Mouse (Mus musculus): ENCODE results near the gene Abl1.

Gene Abl1

DNA sequence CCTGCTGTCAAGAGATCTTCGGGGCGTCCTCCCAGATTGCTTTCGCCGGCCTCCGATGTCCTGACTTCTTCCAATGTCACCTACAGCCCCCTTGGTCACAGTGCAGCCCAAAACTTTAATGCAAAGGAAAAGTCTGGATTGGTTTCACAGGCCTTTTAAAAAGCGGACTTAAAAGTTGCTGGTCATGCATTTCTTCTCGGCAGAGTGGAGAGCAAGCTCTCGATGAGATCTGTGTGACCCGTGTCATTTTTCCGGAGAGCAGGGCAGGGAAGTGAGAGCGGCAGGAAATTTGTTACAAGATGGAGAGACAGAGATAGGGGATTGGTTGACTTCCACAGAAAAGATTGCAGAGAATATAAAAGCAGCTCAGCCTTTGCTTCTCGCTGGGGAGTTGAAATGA lies 869 bp downstream of the Abl1 start:
- no peak for DNase-seq (ENCODE audit: low spot score)

GRCm38 (mm10) chr2:31690063-31690462 lies 1.9 kb downstream of the Abl1 start:
- DNase-seq (ENCODE audit: low spot score): no peak

- DNase-seq (ENCODE audit: low spot score): no peak
Measured at GRCm38 (mm10) chr2:31698209-31698608, 10.0 kb downstream of the Abl1 start.

GRCm38 (mm10) chr2:31700545-31701446 lies 12.6 kb downstream of the Abl1 start:
- peak; percentile 51 for DNase-seq (ENCODE audit: low spot score)

DNA sequence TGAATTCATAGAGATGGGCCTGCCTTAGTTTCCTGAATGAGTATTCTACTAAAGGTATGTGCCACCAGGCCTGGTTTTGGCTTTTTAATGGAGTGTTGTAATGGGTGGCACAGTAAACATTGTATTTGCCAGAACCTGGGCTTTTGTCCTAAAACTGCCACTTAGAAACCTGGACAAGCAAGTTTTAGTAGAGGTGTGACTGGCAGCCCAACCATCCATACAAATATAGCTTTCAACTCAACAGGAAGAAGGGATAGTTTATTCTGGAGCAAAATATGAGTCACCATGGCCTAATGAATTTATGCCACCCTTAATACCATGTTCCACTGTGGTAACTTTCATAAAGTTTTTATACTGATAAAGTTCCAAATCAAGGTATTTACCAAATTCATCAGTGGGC lies 15.1 kb downstream of the Abl1 start:
- DNase-seq (ENCODE audit: low spot score): no peak

- no peak for DNase-seq (ENCODE audit: low spot score)
Measured at GRCm38 (mm10) chr2:31705914-31706313, 17.7 kb downstream of the Abl1 start.

DNA sequence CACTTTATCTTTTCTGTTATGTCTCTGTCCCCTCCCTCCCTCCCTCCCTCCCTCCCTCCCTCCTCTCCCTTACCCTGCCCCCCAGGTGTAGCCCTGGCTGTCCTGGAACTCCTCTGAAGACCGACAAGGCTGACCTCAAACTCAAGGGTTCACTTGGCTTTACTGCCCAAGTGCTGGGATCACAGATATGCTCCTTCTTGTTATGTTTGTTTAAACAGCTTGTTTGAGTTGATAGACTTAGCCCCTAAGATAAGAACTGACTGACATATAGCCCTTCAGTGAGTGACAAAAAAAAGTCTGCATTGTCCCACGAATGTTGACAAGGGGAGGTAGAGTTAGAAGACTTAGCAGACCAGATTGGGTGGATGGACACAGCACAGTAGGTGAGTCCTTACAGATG lies 18.4 kb downstream of the Abl1 start:
- DNase-seq (ENCODE audit: low spot score): no peak

GRCm38 (mm10) chr2:31712716-31713115 lies 24.5 kb downstream of the Abl1 start:
- no peak for DNase-seq (ENCODE audit: low spot score)

DNA sequence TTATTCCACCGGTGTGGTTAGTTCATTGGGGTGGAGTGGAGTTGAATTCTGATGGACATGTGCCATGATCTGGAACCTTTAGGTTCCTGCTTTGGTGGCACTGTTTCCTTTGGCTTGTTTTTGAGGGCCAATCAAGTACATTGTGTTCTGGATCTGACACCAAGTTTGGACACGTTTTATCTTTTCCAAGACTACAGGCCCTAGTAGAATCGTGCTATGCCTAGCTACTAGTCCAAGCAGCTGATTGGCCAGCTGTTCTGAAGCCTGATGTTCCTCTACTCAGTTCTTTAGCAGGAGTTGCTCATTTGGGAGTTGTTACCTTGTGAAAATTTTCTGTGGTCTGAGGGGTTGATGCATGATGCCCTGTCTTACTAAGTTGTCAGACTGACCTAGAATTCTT lies 25.6 kb downstream of the Abl1 start:
- no peak for DNase-seq (ENCODE audit: low spot score)

DNA sequence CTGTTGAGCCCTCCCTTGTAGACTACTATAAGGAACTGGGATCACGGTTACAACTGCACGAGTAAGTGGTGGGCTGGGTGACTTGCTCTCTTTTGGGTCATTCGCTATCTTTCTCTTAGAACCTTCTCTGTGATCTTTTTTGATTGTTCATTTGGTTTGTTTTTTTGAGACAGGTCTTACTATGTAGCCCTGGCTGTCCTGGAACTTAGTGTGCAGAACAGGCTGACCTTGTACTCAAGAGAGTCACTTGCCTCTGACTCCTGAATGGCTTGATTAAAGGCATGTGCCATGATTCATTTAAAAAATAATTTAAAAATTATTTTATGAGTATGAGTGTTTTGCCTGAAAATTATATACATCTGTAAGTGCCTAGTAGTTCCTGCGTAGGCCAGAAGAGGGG lies 26.6 kb downstream of the Abl1 start:
- DNase-seq (ENCODE audit: low spot score): no peak

DNA sequence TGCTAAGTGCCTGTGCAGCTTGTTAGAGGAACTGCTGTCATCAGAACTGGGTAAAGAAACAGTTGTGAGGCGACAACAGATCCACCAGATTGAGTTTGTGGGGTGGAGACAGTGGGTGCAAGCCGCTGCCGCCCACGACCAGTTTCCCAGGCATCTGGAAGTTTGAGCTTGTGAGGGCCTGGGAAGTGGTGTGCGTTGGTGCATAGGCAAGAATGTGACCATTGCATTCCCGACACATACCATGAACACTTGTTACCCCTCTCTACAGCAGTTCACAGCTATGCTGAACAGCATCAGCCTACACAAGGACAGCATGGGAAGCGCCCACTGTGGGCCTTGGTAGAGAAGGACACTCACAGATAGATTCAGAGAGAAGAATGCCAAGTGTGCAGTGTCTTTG lies 27.8 kb downstream of the Abl1 start:
- DNase-seq (ENCODE audit: low spot score): no peak

DNA sequence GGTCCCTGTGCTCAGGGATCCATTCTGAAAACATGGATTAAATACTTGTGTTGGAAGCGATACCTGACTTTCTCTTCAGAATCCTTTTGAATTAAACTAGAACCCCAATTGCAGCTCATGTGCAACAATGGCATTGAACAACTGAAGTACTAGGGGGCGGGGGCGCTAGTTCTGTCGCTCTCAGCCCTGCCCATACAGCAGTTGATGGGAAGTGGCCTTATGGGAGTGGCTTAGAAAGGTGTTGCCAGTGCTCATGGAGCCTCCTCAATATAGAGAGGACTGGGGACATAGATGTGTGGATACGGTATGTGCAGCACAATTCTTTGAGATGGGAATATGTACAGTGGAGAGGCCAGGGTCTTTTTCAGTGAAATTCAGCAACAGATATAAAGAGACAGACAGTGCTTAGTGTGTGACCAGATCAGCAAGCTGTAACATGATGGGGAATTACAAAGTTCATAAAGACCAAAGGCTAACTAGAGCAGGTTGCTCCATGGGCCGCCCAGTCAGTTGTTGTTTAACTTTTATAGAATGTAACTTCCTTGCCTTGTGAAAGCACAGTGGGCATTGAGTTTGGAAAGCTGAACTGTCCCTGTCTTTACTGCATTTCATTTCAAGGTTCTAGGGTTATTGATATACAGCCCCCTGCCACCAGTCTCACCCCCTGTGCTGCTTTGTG lies 31.2 kb downstream of the Abl1 start:
- DNase-seq (ENCODE audit: low spot score): no peak

- no peak for DNase-seq (ENCODE audit: low spot score)
Measured at GRCm38 (mm10) chr2:31719944-31720343, 31.8 kb downstream of the Abl1 start.

GRCm38 (mm10) chr2:31720783-31721182 lies 32.6 kb downstream of the Abl1 start:
- no peak for DNase-seq (ENCODE audit: low spot score)

- no peak for DNase-seq (ENCODE audit: low spot score)
Measured at GRCm38 (mm10) chr2:31724730-31725490, 36.7 kb downstream of the Abl1 start.

GRCm38 (mm10) chr2:31727576-31728277 lies 39.6 kb downstream of the Abl1 start:
- no peak for DNase-seq (ENCODE audit: low spot score)

GRCm38 (mm10) chr2:31730640-31731039 lies 42.5 kb downstream of the Abl1 start:
- DNase-seq (ENCODE audit: low spot score): no peak

GRCm38 (mm10) chr2:31732497-31732896 lies 44.3 kb downstream of the Abl1 start:
- DNase-seq (ENCODE audit: low spot score): no peak

GRCm38 (mm10) chr2:31733558-31733957 lies 45.4 kb downstream of the Abl1 start:
- DNase-seq (ENCODE audit: low spot score): peak; percentile 46

DNA sequence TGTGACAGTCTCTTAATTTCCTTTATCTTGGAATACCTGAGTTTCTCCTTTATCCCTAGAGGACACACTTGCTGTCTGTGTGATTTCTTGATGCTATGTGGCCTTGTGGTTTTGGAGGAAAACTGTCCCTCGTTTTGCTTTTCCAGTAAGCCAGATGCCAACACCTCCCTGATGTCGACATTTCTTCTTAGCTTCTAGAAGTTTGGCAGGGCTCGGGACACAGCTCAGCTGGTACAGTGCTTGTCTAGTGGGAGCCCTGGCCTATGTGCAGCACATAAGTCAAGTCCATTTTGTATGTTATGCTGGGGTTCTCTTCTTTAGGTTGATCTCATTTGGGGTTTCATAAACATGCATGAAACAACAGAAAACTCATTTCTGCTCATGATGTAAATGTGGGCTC lies 50.9 kb downstream of the Abl1 start:
- DNase-seq (ENCODE audit: low spot score): no peak

GRCm38 (mm10) chr2:31741728-31742127 lies 53.6 kb downstream of the Abl1 start:
- no peak for DNase-seq (ENCODE audit: low spot score)

GRCm38 (mm10) chr2:31742134-31742533 lies 54.0 kb downstream of the Abl1 start:
- no peak for DNase-seq (ENCODE audit: low spot score)

Measured in testis, postnatal 10 days (tissue).